Mouse (Mus musculus) left cerebral cortex, postnatal 25 days (tissue): ENCODE measurements around the gene Rilp. TPM values are rescaled to one million over a fixed set of nuclear protein-coding genes. Genes with fewer than 3 reads are reported as not detected.
"Not testable (repeated sequence)": the region's sequence is repeated elsewhere in the genome, so short reads cannot be mapped to it uniquely, and the experiment has no call there.

Experiments
- DNase-seq, 2 experiments: peaks; one replicate each; pipeline ENCODE4 v3.0.0; 2022; ENCODE audit warnings: low spot score in 2 of 2, mixed read lengths in 1 of 2
- intact Hi-C: fragments of 180-260 bp; cut with DNase I; formaldehyde crosslinking; loops from one replicate; pipeline ENCODE4 v1.15.1; 2025
- microRNA-seq, 2 experiments: library from miRNA; unstranded; fragments of <30 nt; microRNA quantifications; one replicate each; pipeline ENCODE4 v1.2.0; 2022
- total RNA-seq, 2 experiments: library from RNA; stranded (reverse); gene quantifications; 2 replicates each; pipeline ENCODE4 v1.2.3; 2021

Gene Rilp
- total RNA-seq, 2 experiments from 2014 or later: 2.0 to 2.7 TPM

GRCm38 (mm10) chr11:75549658-75550111 is 39.8 kb downstream of the Rilp start:
- DNase-seq: no peak
- intact Hi-C loops: no loop called here

GRCm38 (mm10) chr11:75550200-75550946 is 40.5 kb downstream of the Rilp start:
- intact Hi-C loops: no loop called here

GRCm38 (mm10) chr11:75551321-75551720 is 41.4 kb downstream of the Rilp start:
- no peak for DNase-seq

More at GRCm38 (mm10) chr11:75550200-75550946, 40.5 kb downstream of the Rilp start:
- no peak for DNase-seq

GRCm38 (mm10) chr11:75551961-75552441 is 42.1 kb downstream of the Rilp start:
- DNase-seq: peak in 1 of 2 experiments; percentile 67
- intact Hi-C loops: no loop called here

More at GRCm38 (mm10) chr11:75551321-75551720, 41.4 kb downstream of the Rilp start:
- intact Hi-C loops: no loop called here

GRCm38 (mm10) chr11:75552906-75553482 is 43.1 kb downstream of the Rilp start:
- DNase-seq: no peak
- intact Hi-C loops: no loop called here

- intact Hi-C loops, DNase-seq: not testable (repeated sequence)
These were observed 46.1 kb downstream of the Rilp start for GRCm38 (mm10) chr11:75556006-75556405.

GRCm38 (mm10) chr11:75557142-75557541 is 47.2 kb downstream of the Rilp start:
- intact Hi-C loops: no loop called here
- DNase-seq: no peak

- DNase-seq: no peak
- intact Hi-C loops: no loop called here
These were observed 48.2 kb downstream of the Rilp start for GRCm38 (mm10) chr11:75558101-75558500.

GRCm38 (mm10) chr11:75559870-75560504 is 50.1 kb downstream of the Rilp start:
- no peak for DNase-seq
- intact Hi-C loops: no loop called here

- intact Hi-C loops: no loop called here
- DNase-seq: no peak
These were observed 50.9 kb downstream of the Rilp start for GRCm38 (mm10) chr11:75560530-75561409.

- intact Hi-C loops: no loop called here
- no peak for DNase-seq
These were observed 51.5 kb downstream of the Rilp start for GRCm38 (mm10) chr11:75561410-75561791.

Small RNA genes lying within 50 kb of the gene (microRNA-seq; reads per million reads assigned to microRNA genes)
- gene Mir22: 10,414 to 18,602 reads per million in 2 experiments
- 0 reads per million in 2 experiments for gene Mir3971

Other genes starting within 250 kb of the Rilp start
- gene Rpa1, start 161.8 kb upstream of the Rilp start, total RNA-seq: 10 to 100 TPM; 44.2 to 46.9 TPM
- gene Smyd4, start 161.7 kb upstream of the Rilp start, total RNA-seq: 10 to 100 TPM; 12.1 to 12.5 TPM
- 10 to 100 TPM; 16.7 to 17.3 TPM for gene Serpinf1, start 87.4 kb upstream of the Rilp start, total RNA-seq
- gene Serpinf2, start 70.5 kb upstream of the Rilp start, total RNA-seq: not detected
- gene Wdr81, start 55.4 kb upstream of the Rilp start, total RNA-seq: 10 to 100 TPM; 17.4 to 18.7 TPM
- gene Tlcd2, start 48.4 kb upstream of the Rilp start, total RNA-seq: under 1 TPM; 0.69 to 0.80 TPM
- 100 to 1,000 TPM; 120 to 127 TPM for gene Prpf8, start 23.3 kb upstream of the Rilp start, total RNA-seq
- gene Scarf1, start 3.4 kb downstream of the Rilp start, total RNA-seq: 1 to 10 TPM; 1.7 to 2.1 TPM
- 10 to 100 TPM; 50.3 to 59.4 TPM for gene Slc43a2, start 21.6 kb downstream of the Rilp start, total RNA-seq
- 100 to 1,000 TPM; 330 to 346 TPM for gene Pitpna, start 78.0 kb downstream of the Rilp start, total RNA-seq
- gene Inpp5k, start 120.9 kb downstream of the Rilp start, total RNA-seq: 10 to 100 TPM; 38.5 to 41.3 TPM
- gene Myo1c, start 140.4 kb downstream of the Rilp start, total RNA-seq: 10 to 100 TPM; 17.4 to 19.0 TPM
- 100 to 1,000 TPM; 125 to 137 TPM for gene Crk, start 169.2 kb downstream of the Rilp start, total RNA-seq
- 1,000 to 10,000 TPM in 1 of 2 experiments, 100 to 1,000 TPM in 1; 981 to 1,083 TPM for gene Ywhae, start 222.8 kb downstream of the Rilp start, total RNA-seq